ENCODE assay signal across 8 mouse cellular contexts in the genomic region with DNA sequence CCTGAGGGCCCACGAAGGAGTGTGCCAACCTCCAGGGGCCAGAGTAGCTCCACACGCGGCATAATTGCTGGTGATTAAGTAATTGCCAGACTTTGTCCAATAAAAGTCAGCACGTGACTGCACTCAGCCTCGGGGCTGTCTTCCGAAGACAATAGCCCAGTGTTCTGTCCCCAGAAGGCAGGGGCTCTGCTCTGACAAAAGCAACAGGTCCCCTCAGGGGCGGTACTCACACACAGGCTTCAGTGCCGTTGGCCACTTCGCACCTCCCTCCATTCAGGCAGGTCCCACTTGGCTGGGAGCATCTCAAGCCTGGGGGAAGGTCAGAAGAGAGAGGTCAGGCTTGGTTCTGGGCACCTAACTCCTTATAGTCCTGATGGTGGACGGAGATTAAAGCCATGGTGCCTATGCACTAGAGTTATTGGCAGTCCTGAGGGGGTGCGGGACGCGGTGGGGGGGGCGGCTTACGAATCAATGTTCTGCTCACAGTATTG. TPM values are rescaled to one million over a fixed set of nuclear protein-coding genes. Genes with fewer than 3 reads are reported as not detected.
A peak's percentile ranks its signal among the peaks of the same experiment; 100 is the strongest.
DNase-seq lines count a peak whose midpoint lies in the region; ATAC-seq and TF ChIP-seq lines count a peak whose summit lies in the region.

No protein-coding gene starts in this region.

- peak overlapping the region; percentile 80 for H3K9ac ChIP-seq in embryonic facial prominence, embryonic 12.5 days
- peak overlapping the region; percentile 73; the same call in 1 of the 2 replicates for H3K9ac ChIP-seq in intestine, postnatal 0 days (ENCODE audit: low read depth, low read length)
- H3K9ac ChIP-seq in midbrain, embryonic 12.5 days (replicated peaks): peak overlapping the region; percentile 92

- 2% methylated on average over 15 of the region's 15 CpGs for WGBS in embryonic facial prominence, embryonic 12.5 days
- 7% methylated on average over 15 of the region's 15 CpGs for WGBS in intestine, postnatal 0 days
- WGBS in midbrain, embryonic 12.5 days: 1% methylated on average over 15 of the region's 15 CpGs

- TF ChIP-seq CTCF in testis, adult 2 months (IDR thresholded peaks at IDR 0.05; ENCODE audit: control insufficient read depth, insufficient read depth, insufficient replicate concordance, low read depth, low read length): no peak
- TF ChIP-seq CTCF in intestine, postnatal 0 days (IDR thresholded peaks at IDR 0.05; ENCODE audit: low read depth): 0 out of 2 replicates have a peak, but pooled peaks have one; percentile 5

- no peaks in the 10 kb centered on the region; the same call in 1 of the 2 replicates for H3K27me3 ChIP-seq in testis, adult 2 months (ENCODE audit: control insufficient read depth, insufficient read depth, low read length)
- H3K27me3 ChIP-seq in embryonic facial prominence, embryonic 12.5 days: peaks cover 5% of the 10 kb centered on the region
- no peaks in the 10 kb centered on the region for H3K27me3 ChIP-seq in intestine, postnatal 0 days (replicated peaks; ENCODE audit: control insufficient read depth, insufficient read depth, low read length)
- peaks cover 25% of the 10 kb centered on the region for H3K27me3 ChIP-seq in midbrain, embryonic 12.5 days

- H3K36me3 ChIP-seq in testis, adult 2 months (ENCODE audit: control insufficient read depth, insufficient read depth, low read length): no peaks in the 10 kb centered on the region
- no peaks in the 10 kb centered on the region for H3K36me3 ChIP-seq in embryonic facial prominence, embryonic 12.5 days
- peaks cover 5% of the 10 kb centered on the region; the same call in 1 of the 2 replicates for H3K36me3 ChIP-seq in intestine, postnatal 0 days (ENCODE audit: control insufficient read depth, insufficient read depth)
- H3K36me3 ChIP-seq in midbrain, embryonic 12.5 days: peaks cover 22% of the 10 kb centered on the region

- no peak for ATAC-seq in embryonic facial prominence, embryonic 12.5 days (ENCODE audit: insufficient number of reproducible peaks, insufficient read depth, low FRiP score, low TSS enrichment)
- peak; percentile 68 for ATAC-seq in intestine, postnatal 0 days
- ATAC-seq in midbrain, embryonic 12.5 days (ENCODE audit: low FRiP score, low read depth): peak; percentile 40

- peak overlapping the region; percentile 77 for H3K4me3 ChIP-seq in testis, adult 2 months (ENCODE audit: control insufficient read depth, low read depth, low read length)
- peak overlapping the region; percentile 77 for H3K4me3 ChIP-seq in embryonic facial prominence, embryonic 12.5 days
- H3K4me3 ChIP-seq in intestine, postnatal 0 days (ENCODE audit: low read depth, low read length): peak overlapping the region; percentile 74
- peak overlapping the region; percentile 85 for H3K4me3 ChIP-seq in midbrain, embryonic 12.5 days

- peak overlapping the region; percentile 92 for H3K4me2 ChIP-seq in embryonic facial prominence, embryonic 12.5 days (replicated peaks)
- H3K4me2 ChIP-seq in intestine, postnatal 0 days (replicated peaks; ENCODE audit: low read depth): peak overlapping the region; percentile 96
- peak overlapping the region; percentile 71 for H3K4me2 ChIP-seq in midbrain, embryonic 12.5 days (replicated peaks)

- DNase-seq in testis, postnatal 10 days (ENCODE audit: low spot score): no peak
- DNase-seq in ovary, postnatal 14 days (ENCODE audit: low spot score): no peak
- no peak for DNase-seq in cerebellum, postnatal 25 days
- DNase-seq in urinary bladder, postnatal 14 days (ENCODE audit: low spot score): no peak

- H3K4me1 ChIP-seq in testis, adult 2 months (ENCODE audit: control insufficient read depth, insufficient read depth, low read length): peaks cover 17% of the 10 kb centered on the region
- H3K4me1 ChIP-seq in embryonic facial prominence, embryonic 12.5 days: peaks cover 62% of the 10 kb centered on the region
- peaks cover 12% of the 10 kb centered on the region for H3K4me1 ChIP-seq in intestine, postnatal 0 days (replicated peaks; ENCODE audit: control insufficient read depth, insufficient read depth, low read length)
- H3K4me1 ChIP-seq in midbrain, embryonic 12.5 days: peaks cover 76% of the 10 kb centered on the region

- TF ChIP-seq POLR2A in testis, adult 2 months (IDR thresholded peaks at IDR 0.05; ENCODE audit: control insufficient read depth, low read depth, low read length): no peak

- no peak overlapping the region for H3K27ac ChIP-seq in testis, adult 2 months (ENCODE audit: control insufficient read depth, insufficient read depth, low read depth, low read length)
- H3K27ac ChIP-seq in embryonic facial prominence, embryonic 12.5 days: peak overlapping the region; percentile 84
- H3K27ac ChIP-seq in intestine, postnatal 0 days (ENCODE audit: low read depth, low read length): peak overlapping the region; percentile 66
- peak overlapping the region; percentile 93 for H3K27ac ChIP-seq in midbrain, embryonic 12.5 days (replicated peaks)

- H3K9me3 ChIP-seq in embryonic facial prominence, embryonic 12.5 days: no peaks in the 10 kb centered on the region
- no peaks in the 10 kb centered on the region for H3K9me3 ChIP-seq in intestine, postnatal 0 days (ENCODE audit: control insufficient read depth)
- no peaks in the 10 kb centered on the region for H3K9me3 ChIP-seq in midbrain, embryonic 12.5 days

RNA-seq across cellular contexts. Expression of a gene that starts 14.8 kb away (rescaled TPM):
- polyA plus RNA-seq in testis, adult 2 months (2012; rRNA removed): 3.0 TPM in 2 replicates
- polyA plus RNA-seq in embryonic facial prominence, embryonic 12.5 days (2016; fragmentation: Nextera tagmentation; extraction: Ambion mirVana): 16.4 and 20.3 TPM in 2 replicates
- polyA plus RNA-seq in intestine, postnatal 0 days (2015; fragmentation: Nextera tagmentation; extraction: Ambion mirVana): 3.6 and 3.7 TPM in 2 replicates
- 53.5 and 56.2 TPM in 2 replicates for polyA plus RNA-seq in midbrain, embryonic 12.5 days (2016; fragmentation: Nextera tagmentation; extraction: Ambion mirVana)

RNA-seq across cellular contexts. Expression of a gene that starts 56.7 kb away (rescaled TPM):
- polyA plus RNA-seq in testis, adult 2 months (2012; rRNA removed): 58.1 and 58.6 TPM in 2 replicates
- 26.2 and 28.3 TPM in 2 replicates for polyA plus RNA-seq in embryonic facial prominence, embryonic 12.5 days (2016; fragmentation: Nextera tagmentation; extraction: Ambion mirVana)
- 17.4 and 18.3 TPM in 2 replicates for polyA plus RNA-seq in intestine, postnatal 0 days (2015; fragmentation: Nextera tagmentation; extraction: Ambion mirVana)
- 29.3 and 33.3 TPM in 2 replicates for polyA plus RNA-seq in midbrain, embryonic 12.5 days (2016; fragmentation: Nextera tagmentation; extraction: Ambion mirVana)
